Mouse (Mus musculus): Measurements from ENCODE around the gene Borcs7. TPM values are rescaled to one million over a fixed set of nuclear protein-coding genes. Genes with fewer than 3 reads are reported as not detected.
A peak's percentile ranks its signal among the peaks of the same experiment; 100 is the strongest.
"Not testable (repeated sequence)": the region's sequence is repeated elsewhere in the genome, so short reads cannot be mapped to it uniquely, and the experiment has no call there.

The Borcs7 gene
- total RNA-seq, 1 experiment from 2014 or later = 12.4 TPM

DNA sequence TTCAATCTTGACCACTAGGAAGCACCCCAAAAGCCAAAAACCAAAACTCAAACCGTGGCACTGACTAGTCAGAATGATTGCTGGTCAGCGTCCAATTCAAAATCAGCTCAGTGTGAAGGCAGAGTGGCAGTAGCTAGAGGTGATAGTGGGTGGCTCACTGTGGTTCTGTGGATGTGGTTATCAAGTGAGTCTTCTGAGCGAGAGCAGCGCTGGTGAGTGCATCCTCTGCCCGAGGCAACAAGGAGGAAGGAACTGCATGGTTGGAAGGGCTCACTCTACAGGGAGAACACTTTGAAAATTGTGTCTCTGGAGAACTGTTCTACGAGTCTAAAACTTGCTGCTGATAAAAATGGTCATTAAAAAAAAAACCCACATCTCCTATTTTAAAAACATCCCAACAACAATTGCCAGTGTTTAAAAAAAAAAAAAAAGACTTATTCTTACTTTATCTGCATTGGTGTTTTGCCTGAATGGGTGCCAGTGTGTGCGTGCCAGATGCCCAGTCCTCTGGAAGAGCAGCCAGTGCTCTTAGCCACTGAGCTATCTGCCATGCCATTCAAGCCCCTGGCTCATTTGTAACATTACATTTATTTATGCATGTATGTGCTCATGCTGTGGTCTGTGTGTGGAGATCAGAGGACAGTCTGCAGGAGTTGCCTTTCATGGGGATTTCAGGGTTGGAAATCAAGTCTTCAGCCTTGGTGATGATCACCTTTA, 16.2 kb downstream of the Borcs7 start:
- peak; percentile 45 for ATAC-seq (replicated peaks; ENCODE audit: insufficient number of reproducible peaks, low FRiP score, low TSS enrichment, poor library complexity, severe bottlenecking)

DNA sequence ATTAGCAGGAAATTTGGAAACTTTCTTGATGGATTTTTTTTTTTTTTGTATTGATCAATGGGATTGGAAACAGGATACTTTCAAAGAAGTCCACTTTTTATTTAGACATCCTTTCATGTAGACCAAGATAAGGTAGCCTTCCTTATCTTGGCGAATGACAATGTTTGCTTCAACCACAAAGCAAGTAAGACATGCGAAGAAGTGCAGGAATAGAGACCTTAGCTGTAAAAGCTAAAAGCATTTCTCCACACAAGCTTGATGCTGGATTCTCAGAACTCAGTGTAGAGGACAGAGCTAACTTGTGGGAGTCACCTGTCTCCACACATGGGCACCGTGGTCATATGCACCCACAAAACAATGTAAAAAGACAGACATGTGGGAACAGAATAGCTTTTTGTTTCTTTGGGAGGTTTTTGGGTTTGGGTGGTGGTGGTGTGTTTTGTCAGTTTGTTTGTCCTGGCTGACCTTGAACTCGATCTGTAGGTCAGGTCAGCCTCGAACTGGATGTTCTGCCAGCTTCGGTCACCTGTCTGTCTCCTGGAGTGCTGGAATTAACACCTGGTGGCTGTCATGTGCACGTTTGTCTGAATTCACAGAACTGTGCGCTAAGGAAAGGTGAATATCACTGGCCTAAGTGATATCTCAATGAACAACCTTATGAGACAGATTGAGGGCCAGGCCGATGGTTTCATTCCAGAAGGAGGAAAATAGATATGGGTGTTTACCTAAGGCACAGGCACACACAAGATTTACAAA, 17.0 kb downstream of the Borcs7 start:
- ATAC-seq (replicated peaks; ENCODE audit: insufficient number of reproducible peaks, low FRiP score, low TSS enrichment, poor library complexity, severe bottlenecking) = no peak

- peak; percentile 42; the same call in 1 of the 2 replicates for ATAC-seq (replicated peaks; ENCODE audit: insufficient number of reproducible peaks, low FRiP score, low TSS enrichment, poor library complexity, severe bottlenecking)
These were observed 17.8 kb downstream of the Borcs7 start, which contains the start of gene As3mt for GRCm38 (mm10) chr19:46707296-46708151. As3mt (plus strand) TSS chr19:46707458.

DNA sequence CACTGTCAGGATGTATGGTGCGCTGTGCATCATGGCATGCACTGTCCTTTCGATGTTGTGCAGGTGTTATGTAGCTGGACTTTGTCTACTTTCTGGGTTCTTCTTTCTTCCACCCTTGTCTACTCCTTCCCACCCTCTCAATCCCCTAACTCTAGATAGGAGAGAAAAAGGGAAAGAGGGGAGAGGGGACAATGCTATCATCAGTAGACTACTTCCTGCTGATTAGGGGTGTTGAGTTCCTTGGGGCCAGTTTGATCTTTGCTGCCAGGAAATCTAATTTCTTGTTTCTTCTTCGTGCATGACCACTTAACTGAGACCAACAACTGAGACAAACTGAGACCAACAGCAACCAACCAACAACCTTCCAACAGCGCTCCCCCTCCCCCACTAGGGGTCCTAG, 20.9 kb downstream of the Borcs7 start:
- no peak for ATAC-seq (replicated peaks; ENCODE audit: insufficient number of reproducible peaks, low FRiP score, low TSS enrichment, poor library complexity, severe bottlenecking)

DNA sequence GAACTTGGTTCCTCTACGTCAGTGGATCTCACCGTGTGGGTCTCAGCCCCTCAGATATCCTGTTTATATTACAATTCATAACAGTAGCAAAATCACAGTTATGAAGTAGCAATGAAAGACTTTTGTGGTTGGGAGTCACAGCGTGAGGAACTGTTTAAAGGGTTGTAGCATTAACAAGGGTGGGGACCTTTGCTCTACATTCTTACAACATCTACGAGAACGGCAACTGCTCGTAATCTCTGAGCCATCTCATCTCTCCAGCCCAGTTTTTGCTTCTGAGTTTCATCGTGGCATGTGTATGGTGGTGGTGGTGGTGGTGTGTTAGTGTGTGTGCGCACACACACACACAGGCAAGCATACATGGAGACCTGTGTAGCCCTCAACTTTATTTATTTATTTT, 24.5 kb downstream of the Borcs7 start:
- no peak for ATAC-seq (replicated peaks; ENCODE audit: insufficient number of reproducible peaks, low FRiP score, low TSS enrichment, poor library complexity, severe bottlenecking)

GRCm38 (mm10) chr19:46715016-46715415, 25.3 kb downstream of the Borcs7 start:
- ATAC-seq (replicated peaks; ENCODE audit: insufficient number of reproducible peaks, low FRiP score, low TSS enrichment, poor library complexity, severe bottlenecking) = no peak

DNA sequence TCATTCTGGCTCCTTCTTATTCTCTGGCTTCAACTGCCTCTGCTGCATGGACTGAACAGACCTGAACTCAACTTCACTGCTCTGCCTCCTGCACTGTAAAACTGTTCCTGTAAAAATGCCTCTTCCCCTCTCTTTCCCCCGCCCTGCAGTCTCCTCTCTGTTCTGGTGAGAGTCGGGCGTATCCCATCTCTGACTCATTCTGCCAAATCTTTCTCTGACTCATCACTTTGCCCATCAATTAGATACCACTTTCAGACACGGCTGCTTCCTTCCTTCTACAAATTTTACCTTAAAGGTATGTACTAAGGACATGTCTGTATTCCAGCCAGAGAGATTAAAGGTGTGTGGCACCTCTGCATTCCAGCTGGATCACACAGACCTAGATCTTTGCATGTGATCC, 28.4 kb downstream of the Borcs7 start:
- ATAC-seq (replicated peaks; ENCODE audit: insufficient number of reproducible peaks, low FRiP score, low TSS enrichment, poor library complexity, severe bottlenecking) = no peak

DNA sequence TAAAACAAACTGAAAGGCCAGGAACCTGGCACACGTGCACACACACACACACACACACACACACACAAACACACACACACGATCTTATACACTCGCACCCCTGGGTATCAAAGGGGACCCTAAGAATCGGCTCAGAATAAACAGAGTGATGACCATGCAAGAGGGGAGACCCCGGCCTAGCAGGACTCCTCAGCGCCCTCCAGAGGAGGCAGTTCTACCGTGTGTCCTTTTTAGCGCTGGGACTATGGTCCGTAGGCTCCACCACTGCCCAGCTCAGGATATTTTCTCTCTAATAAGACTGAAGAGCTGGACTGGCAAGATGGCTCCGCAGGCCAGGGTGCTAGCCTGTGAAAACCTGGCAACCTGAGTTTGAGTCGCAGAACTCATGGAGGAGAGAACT, 34.7 kb downstream of the Borcs7 start:
- no peak for ATAC-seq (replicated peaks; ENCODE audit: insufficient number of reproducible peaks, low FRiP score, low TSS enrichment, poor library complexity, severe bottlenecking)

DNA sequence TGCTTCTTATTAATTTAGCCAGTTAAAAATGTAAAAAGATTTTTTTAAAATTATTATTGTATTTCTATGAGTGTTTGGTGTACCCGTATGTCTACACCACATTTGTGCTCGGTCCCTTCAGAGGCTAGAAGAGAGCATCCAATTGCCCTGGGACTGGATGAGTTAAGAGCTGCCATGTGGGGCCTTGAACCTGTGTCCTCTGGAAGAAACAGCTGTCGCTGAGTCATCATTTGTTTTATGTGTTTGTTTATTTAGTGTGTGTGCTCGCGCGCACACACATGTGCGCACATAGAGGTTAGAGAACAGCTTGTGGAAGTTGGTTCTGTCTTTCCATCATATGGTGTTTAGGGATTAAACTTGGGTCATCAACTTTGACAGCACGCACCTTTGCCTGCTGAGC, 36.4 kb downstream of the Borcs7 start:
- ATAC-seq (replicated peaks; ENCODE audit: insufficient number of reproducible peaks, low FRiP score, low TSS enrichment, poor library complexity, severe bottlenecking) = no peak

- ATAC-seq (replicated peaks; ENCODE audit: insufficient number of reproducible peaks, low FRiP score, low TSS enrichment, poor library complexity, severe bottlenecking) = no peak
These were observed 37.5 kb downstream of the Borcs7 start for GRCm38 (mm10) chr19:46727140-46727736.

DNA sequence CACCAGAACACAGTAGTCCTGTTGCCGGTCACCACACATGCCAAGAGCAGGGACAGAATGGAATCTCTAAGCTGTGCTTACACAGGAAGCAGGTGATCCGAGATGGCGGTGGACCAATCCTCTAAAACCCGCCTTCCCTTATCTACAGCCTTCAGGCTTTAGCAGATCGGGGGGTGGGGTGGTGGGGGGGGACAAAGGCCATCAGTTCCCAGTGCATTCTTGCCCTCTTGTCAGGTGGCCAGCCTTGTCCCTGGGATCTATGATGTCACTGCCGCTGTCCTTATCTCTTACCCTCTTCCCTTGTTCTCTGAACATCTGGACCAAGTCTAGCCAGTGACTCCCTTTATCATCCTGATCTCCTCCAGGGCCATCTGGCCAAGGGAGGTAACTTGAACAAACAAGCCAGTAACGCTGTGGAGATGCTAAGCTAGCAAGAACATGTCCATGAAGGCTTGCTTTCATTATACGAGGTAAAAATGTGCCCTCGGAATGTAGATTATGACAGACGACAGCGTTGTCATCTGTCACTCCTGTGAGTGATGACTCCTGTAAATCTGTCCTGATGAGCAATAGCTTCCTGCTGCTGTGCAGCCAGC, 38.3 kb downstream of the Borcs7 start:
- no peak for ATAC-seq (replicated peaks; ENCODE audit: insufficient number of reproducible peaks, low FRiP score, low TSS enrichment, poor library complexity, severe bottlenecking)

GRCm38 (mm10) chr19:46728909-46729308, 39.2 kb downstream of the Borcs7 start:
- ATAC-seq (replicated peaks; ENCODE audit: insufficient number of reproducible peaks, low FRiP score, low TSS enrichment, poor library complexity, severe bottlenecking) = peak; percentile 59

DNA sequence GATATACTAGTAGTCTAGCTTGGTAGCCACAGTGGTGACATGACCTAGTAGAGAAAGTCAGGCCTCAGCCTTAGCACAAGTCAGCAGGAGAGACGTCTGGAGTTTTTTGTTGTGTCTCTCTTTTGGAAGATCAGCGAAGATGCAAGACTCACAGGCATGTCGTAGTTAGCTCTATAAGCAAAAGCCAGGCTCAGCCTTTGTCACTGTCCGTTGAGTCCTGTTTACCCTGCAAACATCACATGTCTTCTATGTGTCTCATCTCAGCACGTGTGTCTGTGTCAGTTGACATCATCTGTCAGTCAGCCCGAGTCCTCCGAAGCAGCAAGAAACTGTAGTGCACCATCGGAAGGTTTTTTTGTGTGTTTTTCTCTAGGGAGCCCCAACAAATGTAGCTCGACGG, 41.6 kb downstream of the Borcs7 start:
- ATAC-seq (replicated peaks; ENCODE audit: insufficient number of reproducible peaks, low FRiP score, low TSS enrichment, poor library complexity, severe bottlenecking) = no peak

GRCm38 (mm10) chr19:46732673-46733072, 43.0 kb downstream of the Borcs7 start:
- not testable (repeated sequence) for ATAC-seq (replicated peaks; ENCODE audit: insufficient number of reproducible peaks, low FRiP score, low TSS enrichment, poor library complexity, severe bottlenecking)

DNA sequence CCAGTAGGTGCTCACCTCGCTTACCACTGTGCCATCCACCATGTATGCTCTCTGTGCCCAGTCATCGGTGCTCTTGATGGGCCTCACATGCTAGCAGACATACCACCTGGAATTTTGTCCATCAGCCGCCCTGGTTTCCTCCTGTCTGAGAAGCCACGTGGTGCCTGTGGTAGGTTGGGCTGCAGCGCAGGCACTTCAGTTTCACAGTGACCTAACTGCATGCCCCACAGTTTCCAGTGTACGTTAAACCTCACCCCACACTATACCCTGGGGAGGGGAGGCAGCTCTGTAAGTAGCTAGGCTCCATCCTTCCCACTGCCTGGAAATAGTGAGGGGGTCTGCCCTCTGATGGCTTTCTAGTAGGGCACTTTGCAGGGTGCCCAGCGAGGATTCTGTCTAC, 43.9 kb downstream of the Borcs7 start:
- ATAC-seq (replicated peaks; ENCODE audit: insufficient number of reproducible peaks, low FRiP score, low TSS enrichment, poor library complexity, severe bottlenecking) = no peak; the same call in 1 of the 2 replicates

- no peak for ATAC-seq (replicated peaks; ENCODE audit: insufficient number of reproducible peaks, low FRiP score, low TSS enrichment, poor library complexity, severe bottlenecking)
These were observed 45.5 kb downstream of the Borcs7 start for GRCm38 (mm10) chr19:46735241-46735640.

GRCm38 (mm10) chr19:46737106-46737505, 47.4 kb downstream of the Borcs7 start:
- no peak for ATAC-seq (replicated peaks; ENCODE audit: insufficient number of reproducible peaks, low FRiP score, low TSS enrichment, poor library complexity, severe bottlenecking)

DNA sequence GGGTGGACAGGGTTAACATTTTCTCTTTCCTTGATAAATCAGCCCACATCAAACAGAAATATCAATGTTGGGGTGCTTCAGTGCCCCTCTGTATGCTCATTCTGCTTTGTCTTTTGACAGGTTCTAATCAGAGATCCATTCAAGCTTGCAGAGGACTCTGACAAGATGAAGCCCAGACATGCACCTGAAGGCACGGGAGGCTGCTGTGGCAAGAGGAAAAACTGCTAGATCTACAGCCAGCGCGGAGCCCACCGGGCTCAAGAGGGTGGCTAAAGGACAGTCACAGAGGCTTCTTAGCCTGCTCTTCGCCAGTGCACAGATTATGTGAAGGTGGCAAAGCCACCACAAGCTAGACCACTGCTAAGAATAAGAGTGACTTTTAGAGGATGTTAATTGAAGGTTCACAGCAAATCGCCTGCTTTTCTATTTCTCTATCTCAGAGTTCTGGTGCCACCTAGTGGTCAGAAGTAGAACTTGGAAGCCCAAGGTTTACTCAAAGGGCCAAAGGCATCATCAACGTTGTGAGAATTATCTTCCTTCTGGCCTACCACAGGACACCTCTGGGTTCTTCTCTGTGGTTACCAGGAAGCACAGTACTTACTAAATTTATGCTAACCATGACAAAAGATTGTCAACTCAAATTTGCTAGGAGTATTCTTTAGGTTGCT, 50.8 kb downstream of the Borcs7 start:
- peak; percentile 72 for ATAC-seq (replicated peaks; ENCODE audit: insufficient number of reproducible peaks, low FRiP score, low TSS enrichment, poor library complexity, severe bottlenecking)

Data from monocyte, adult 5-6 weeks (primary cell).